Mouse (Mus musculus) E14TG2a.4 (cell line): ENCODE results near the gene Ddx42.

Source experiments
- CTCF ChIP-seq: conservative IDR thresholded peaks from 2 replicates; pipeline ENCODE4 v1.5.1; 2014; ENCODE audit warnings: low read length
- NANOG ChIP-seq: IDR thresholded peaks from 2 replicates; pipeline ENCODE4 v1.6.1; 2014; ENCODE audit warnings: borderline replicate concordance, low read length, mixed read lengths
- POU5F1 ChIP-seq: IDR thresholded peaks from 2 replicates; pipeline ENCODE4 v1.6.1; 2014; ENCODE audit warnings: low read length, borderline replicate concordance

- no peak for TF ChIP-seq POU5F1
- no peak for TF ChIP-seq CTCF
- TF ChIP-seq NANOG, result no peak
These were observed 69.5 kb downstream of the Ddx42 start for GRCm38 (mm10) chr11:106286206-106286605.
